In genomic region chr8:124462192-124462591, GRCm38 (mm10) we compare ENCODE assay signal across 20 mouse cellular contexts. TPM values are rescaled to one million over a fixed set of nuclear protein-coding genes. Genes with fewer than 3 reads are reported as not detected.
DNase-seq lines count a peak whose midpoint lies in the region; TF ChIP-seq lines count a peak whose summit lies in the region.
"Had no signal": no experiment of that assay in that cellular context is flagged by ENCODE, and none has a peak within 500 bp of the region (broad histone marks: within the 10 kb centered on the region; RNA-seq: fewer than 3 reads in every experiment).

No protein-coding gene starts in this region.

- H3K4me3 ChIP-seq in layer of hippocampus, adult 2 months = no peak overlapping the region
- H3K4me3 ChIP-seq: embryonic facial prominence, embryonic 13.5 days; forebrain, embryonic 12.5 days; gastrocnemius, adult 2 months; heart, embryonic 13.5 days had no signal

- no peak for TF ChIP-seq CTCF in layer of hippocampus, adult 2 months (conservative IDR thresholded peaks at IDR 0.05)

- DNase-seq in left cerebral cortex, adult 11 months (ENCODE audit: low spot score) = peak; percentile 47
- DNase-seq in left cerebral cortex, postnatal 10 days (ENCODE audit: extremely low spot score in 1 of 2, low spot score in 2 of 2) = no peak
- DNase-seq in brain, adult 2 months (ENCODE audit: low read depth, low spot score) = peak; percentile 69
- DNase-seq in left cerebral cortex, postnatal 25 days (ENCODE audit: low spot score in 2 of 2) = peak; percentile 26 to 76
- peak; percentile 32 for DNase-seq in right cerebral cortex, postnatal 14 days
- DNase-seq in layer of hippocampus, adult 2 months (ENCODE audit: low spot score in 2 of 2) = no peak
- DNase-seq in embryo, embryonic 11 days = no peak
- DNase-seq in neural tube, embryonic 10.5 days (ENCODE audit: extremely low spot score, low spot score) = no peak
- DNase-seq: adrenal gland, postnatal 25 days; cerebellum, adult 11 months; cerebellum, adult 8-10 months; cerebellum, postnatal 14 days; gastrocnemius, adult 2 months; gastrocnemius, postnatal 25 days; heart, adult 11 months; heart, postnatal 36 days had no signal

- no peak overlapping the region for H3K27ac ChIP-seq in layer of hippocampus, adult 2 months
- H3K27ac ChIP-seq: embryonic facial prominence, embryonic 13.5 days; forebrain, embryonic 12.5 days; gastrocnemius, adult 2 months; heart, embryonic 13.5 days had no signal

- intact Hi-C loops in left cerebral cortex, postnatal 10 days (cut with DNase I) = no loop called here
- intact Hi-C loops in left cerebral cortex, postnatal 25 days (cut with DNase I) = no loop called here

RNA-seq across cellular contexts. Expression of gene Pgbd5, which starts 22.7 kb away (rescaled TPM):
- total RNA-seq in left cerebral cortex, postnatal 10 days (2021) = 100 to 1,000 TPM; 126 to 127 TPM
- total RNA-seq in left cerebral cortex, postnatal 25 days (2021) = 100 to 1,000 TPM; 210 to 228 TPM
- 100 to 1,000 TPM; 291 to 304 TPM for total RNA-seq in layer of hippocampus, adult 2 months (2021)
- total RNA-seq: common myeloid progenitor, adult 5-6 weeks had no signal

RNA-seq across cellular contexts. Expression of gene Cog2, which starts 58.4 kb away (rescaled TPM):
- total RNA-seq in left cerebral cortex, postnatal 10 days (2021) = 10 to 100 TPM; 32.8 to 39.1 TPM
- 10 to 100 TPM; 37.0 to 39.3 TPM for total RNA-seq in left cerebral cortex, postnatal 25 days (2021)
- total RNA-seq in layer of hippocampus, adult 2 months (2021) = 10 to 100 TPM; 45.3 to 49.0 TPM

Comparison
In these comparisons a context has a peak if more than half of its experiments do, and no peak if none do; other contexts are left out.
1. DNase-seq: peak in left cerebral cortex, adult 11 months (single experiment), brain, adult 2 months (single experiment), left cerebral cortex, postnatal 25 days (2 of 2) and right cerebral cortex, postnatal 14 days (single experiment); none in left cerebral cortex, postnatal 10 days (0 of 2), layer of hippocampus, adult 2 months (0 of 2), embryo, embryonic 11 days (single experiment) and neural tube, embryonic 10.5 days (single experiment).